Mouse (Mus musculus) embryonic facial prominence, embryonic 15.5 days (tissue): ENCODE results near the gene Nfkbie. TPM values are rescaled to one million over a fixed set of nuclear protein-coding genes. Genes with fewer than 3 reads are reported as not detected.
A peak's percentile ranks its signal among the peaks of the same experiment; 100 is the strongest.

ENCODE experiments used
- ATAC-seq: fragments of 200-750 bp; cut with Nextera tagmentation; 2 replicates; pipeline ENCODE4 v1.8.0; 2017; ENCODE audit warnings: low read depth, moderate TSS enrichment; ENCODE audit not compliant: insufficient number of reproducible peaks, low FRiP score, low TSS enrichment
- H3K27ac ChIP-seq: fragments of 300-500 bp; sonication (generic); replicated peaks from 2 replicates; pipeline ENCODE4 v1.5.1; 2015; ENCODE audit warnings: mild to moderate bottlenecking, inconsistent platforms
- H3K27me3 ChIP-seq: fragments of 300-500 bp; sonication (generic); 2 replicates; pipeline ENCODE4 v1.6.1; 2015; ENCODE audit warnings: inconsistent platforms
- H3K36me3 ChIP-seq: fragments of 300-500 bp; sonication (generic); 2 replicates; pipeline ENCODE4 v1.6.1; 2015; ENCODE audit warnings: mild to moderate bottlenecking, inconsistent platforms
- H3K4me1 ChIP-seq: fragments of 300-500 bp; sonication (generic); 2 replicates; pipeline ENCODE4 v1.6.1; 2015; ENCODE audit warnings: inconsistent platforms
- H3K4me2 ChIP-seq: fragments of 300-500 bp; sonication (generic); replicated peaks from 2 replicates; pipeline ENCODE4 v1.6.1; 2015; ENCODE audit warnings: mild to moderate bottlenecking, inconsistent platforms
- H3K4me3 ChIP-seq: fragments of 300-500 bp; sonication (generic); replicated peaks from 2 replicates; pipeline ENCODE4 v1.5.1; 2015; ENCODE audit warnings: mild to moderate bottlenecking, inconsistent platforms
- H3K9ac ChIP-seq: fragments of 300-500 bp; sonication (generic); 2 replicates; pipeline ENCODE4 v1.6.1; 2015; ENCODE audit warnings: inconsistent platforms
- H3K9me3 ChIP-seq: fragments of 300-500 bp; sonication (generic); replicated peaks from 2 replicates; pipeline ENCODE4 v1.6.1; 2016; ENCODE audit warnings: inconsistent platforms
- WGBS: fragments of 180-500 bp; shearing (Covaris S2); methylation state at CpG from one replicate; pipeline ENCODE4 v1.1.7; 2015; 5-methylcytosine and 5-hydroxymethylcytosine counted together
- polyA plus RNA-seq: library from polyadenylated mRNA; unstranded; fragments of >200 nt; fragmentation: Nextera tagmentation; extraction: Ambion mirVana; gene quantifications from 2 replicates; pipeline ENCODE4 v1.2.1, GENCODE M21; 2015

The Nfkbie gene
- polyA plus RNA-seq, 1 experiment from 2014 or later = 6.3 TPM

- H3K9me3 ChIP-seq = no peaks in the 10 kb centered on the region
- WGBS = 43% methylated on average over 1 of the region's 1 CpGs
- peaks cover 78% of the 10 kb centered on the region for H3K27me3 ChIP-seq
- H3K9ac ChIP-seq = no peak overlapping the region
- no peak overlapping the region for H3K4me2 ChIP-seq
- H3K27ac ChIP-seq = no peak overlapping the region
- peaks cover 22% of the 10 kb centered on the region for H3K4me1 ChIP-seq
- no peak for ATAC-seq
- no peak overlapping the region for H3K4me3 ChIP-seq
- H3K36me3 ChIP-seq = no peaks in the 10 kb centered on the region
Measured at GRCm38 (mm10) chr17:45543115-45543514, 12.4 kb upstream of the Nfkbie start.

- Histone ChIP-seq H3K36me3 (no peaks in the 10 kb centered on the region), H3K9me3 (no peaks in the 10 kb centered on the region), H3K4me3 (peak overlapping the region; percentile 17; the same call in 1 of the 2 replicates), H3K9ac (no peak overlapping the region), H3K4me2 (0 out of 2 replicates have a peak overlapping the region, but pooled peaks have one; percentile 37), H3K27me3 (peaks cover 69% of the 10 kb centered on the region), H3K4me1 (peaks cover 27% of the 10 kb centered on the region), H3K27ac (no peak overlapping the region)
- ATAC-seq = peak; percentile 35; the same call in 1 of the 2 replicates
- 21% methylated on average over 24 of the region's 24 CpGs for WGBS
Measured at GRCm38 (mm10) chr17:45544001-45544872, 11.3 kb upstream of the Nfkbie start.

DNA sequence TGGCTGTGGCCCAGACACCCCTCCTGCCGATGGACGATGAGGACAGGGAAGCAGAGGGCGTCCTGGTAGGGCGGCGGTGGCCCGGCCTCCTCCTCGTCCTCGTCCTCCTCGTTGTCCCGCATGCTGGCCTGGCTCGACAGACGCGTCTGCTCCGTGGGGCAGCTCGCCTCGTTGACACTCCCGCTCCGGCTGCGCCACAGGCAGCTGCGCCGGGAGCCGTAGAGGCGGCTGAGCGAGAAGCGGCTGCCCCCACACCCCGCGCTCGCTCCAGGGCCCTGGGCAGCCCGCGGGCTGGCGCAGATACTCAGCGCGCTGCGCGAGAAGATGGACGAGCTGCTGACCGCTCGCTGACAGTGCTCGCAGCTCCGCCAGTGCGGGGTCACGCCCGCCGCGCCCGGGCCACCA is 10.6 kb upstream of the Nfkbie start:
- H3K9ac ChIP-seq = no peak overlapping the region
- H3K4me3 ChIP-seq = peak overlapping the region; percentile 17
- H3K9me3 ChIP-seq = no peaks in the 10 kb centered on the region
- H3K4me2 ChIP-seq = peak overlapping the region; percentile 37; the same call in 1 of the 2 replicates
- peaks cover 63% of the 10 kb centered on the region for H3K27me3 ChIP-seq
- WGBS = 34% methylated on average over 46 of the region's 46 CpGs
- H3K4me1 ChIP-seq = peaks cover 30% of the 10 kb centered on the region
- no peaks in the 10 kb centered on the region for H3K36me3 ChIP-seq
- no peak overlapping the region for H3K27ac ChIP-seq
- no peak for ATAC-seq

DNA sequence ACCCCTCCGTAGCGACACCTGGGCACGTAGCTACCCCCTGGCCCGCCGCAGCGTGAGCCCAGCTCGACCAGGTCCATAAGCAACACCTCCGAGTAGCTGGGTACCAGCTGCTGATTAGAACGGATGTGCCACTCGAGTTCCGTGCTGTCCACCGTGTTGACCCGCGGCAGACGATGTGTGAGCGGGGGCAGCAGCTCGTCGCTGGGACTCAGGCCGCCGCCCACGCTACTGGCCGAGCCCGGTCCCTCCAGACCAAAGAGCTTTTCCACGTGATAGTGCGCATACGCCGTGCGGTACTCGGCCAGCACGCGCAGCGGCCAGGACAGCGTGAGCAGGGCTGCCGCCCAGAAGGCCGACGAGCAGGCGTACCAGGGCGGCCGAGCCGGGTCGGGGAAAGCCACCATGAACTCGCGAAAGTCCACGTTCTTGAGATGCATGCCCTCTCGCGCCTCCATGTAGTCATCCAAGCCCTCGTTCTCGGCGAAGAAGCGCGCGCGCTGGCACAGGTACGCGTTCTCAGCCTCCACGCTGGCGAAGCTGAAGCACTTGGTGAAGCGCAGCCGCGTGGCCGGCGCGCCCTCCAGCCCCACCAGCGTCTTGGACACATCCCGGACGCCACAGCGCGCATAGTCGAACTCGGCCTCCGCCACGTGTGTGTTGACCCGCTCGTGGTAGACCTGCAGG is 10.1 kb upstream of the Nfkbie start:
- no peak for ATAC-seq
- WGBS = 31% methylated on average over 74 of the region's 74 CpGs
- Histone ChIP-seq H3K9ac (no peak overlapping the region), H3K4me1 (peaks cover 31% of the 10 kb centered on the region), H3K4me2 (peak overlapping the region; percentile 37; the same call in 1 of the 2 replicates), H3K27ac (no peak overlapping the region), H3K9me3 (no peaks in the 10 kb centered on the region), H3K4me3 (peak overlapping the region; percentile 17), H3K36me3 (no peaks in the 10 kb centered on the region), H3K27me3 (peaks cover 63% of the 10 kb centered on the region)

GRCm38 (mm10) chr17:45546941-45547340 is 8.6 kb upstream of the Nfkbie start:
- H3K4me3 ChIP-seq = no peak overlapping the region
- H3K27me3 ChIP-seq = peaks cover 64% of the 10 kb centered on the region
- 75% methylated on average over 16 of the region's 16 CpGs for WGBS

GRCm38 (mm10) chr17:45547461-45548190 is 7.9 kb upstream of the Nfkbie start:
- no peak overlapping the region for H3K9ac ChIP-seq
- H3K27me3 ChIP-seq = peaks cover 62% of the 10 kb centered on the region
- WGBS = 83% methylated on average over 5 of the region's 5 CpGs
- H3K4me2 ChIP-seq = no peak overlapping the region
- peaks cover 31% of the 10 kb centered on the region for H3K4me1 ChIP-seq
- H3K9me3 ChIP-seq = no peaks in the 10 kb centered on the region
- H3K36me3 ChIP-seq = no peaks in the 10 kb centered on the region
- H3K4me3 ChIP-seq = no peak overlapping the region
- no peak overlapping the region for H3K27ac ChIP-seq
- ATAC-seq = no peak

More at GRCm38 (mm10) chr17:45546941-45547340, 8.6 kb upstream of the Nfkbie start:
- peaks cover 31% of the 10 kb centered on the region for H3K4me1 ChIP-seq
- no peak overlapping the region for H3K9ac ChIP-seq
- no peaks in the 10 kb centered on the region for H3K9me3 ChIP-seq
- no peak overlapping the region for H3K4me2 ChIP-seq
- no peak for ATAC-seq
- no peaks in the 10 kb centered on the region for H3K36me3 ChIP-seq
- H3K27ac ChIP-seq = no peak overlapping the region

DNA sequence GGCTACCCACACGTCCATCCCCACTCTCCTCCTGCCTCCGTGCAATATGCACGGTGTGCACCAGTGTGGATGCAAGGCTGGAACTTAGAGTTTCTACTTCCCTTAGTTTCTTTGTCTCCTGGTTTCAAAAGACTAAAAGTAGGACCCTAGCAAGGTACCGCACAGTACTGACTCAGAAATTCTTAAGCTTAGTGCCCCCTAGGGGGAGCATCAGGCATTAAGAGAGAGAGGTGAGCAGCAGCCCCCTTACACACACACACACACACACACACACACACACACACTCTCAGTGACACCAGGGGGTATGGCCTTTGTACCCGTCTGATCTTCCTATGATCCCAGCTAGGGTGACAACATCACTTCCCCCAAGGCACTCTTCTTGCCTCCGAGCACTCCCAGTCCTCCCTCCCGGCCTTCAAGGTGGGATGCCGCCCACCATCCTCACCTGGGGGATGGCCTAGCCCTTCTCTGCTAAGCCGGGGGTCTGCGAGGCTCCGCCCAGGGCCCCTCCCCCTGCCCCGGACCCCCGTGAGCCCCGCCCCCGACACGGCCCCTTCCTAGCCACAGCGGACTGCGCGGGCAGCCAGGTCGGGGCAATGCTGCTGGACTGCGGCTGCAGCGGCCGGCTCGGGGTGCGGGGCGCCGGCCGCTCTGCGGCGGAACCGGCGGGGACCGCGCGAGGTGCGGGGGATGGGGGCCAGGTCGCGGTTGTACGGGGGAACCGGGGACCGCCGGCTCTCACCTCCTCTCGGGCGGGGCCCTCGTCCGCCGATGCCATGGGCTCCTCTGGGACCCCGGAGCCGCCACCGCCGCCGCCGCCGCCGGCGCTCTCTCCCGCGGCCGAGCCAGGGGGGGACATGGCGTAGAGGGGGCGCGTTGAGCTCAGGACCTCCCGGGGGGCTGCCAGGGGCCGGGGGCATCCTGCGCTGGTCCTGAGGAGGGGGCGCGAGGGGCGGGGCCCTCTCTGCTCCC is 6.7 kb upstream of the Nfkbie start:
- ATAC-seq = no peak; the same call in 1 of the 2 replicates
- peak overlapping the region; percentile 37 for H3K9ac ChIP-seq
- H3K27ac ChIP-seq = no peak overlapping the region; the same call in 1 of the 2 replicates
- peak overlapping the region; percentile 92 for H3K4me2 ChIP-seq
- H3K9me3 ChIP-seq = no peaks in the 10 kb centered on the region
- H3K36me3 ChIP-seq = no peaks in the 10 kb centered on the region
- peaks cover 60% of the 10 kb centered on the region for H3K27me3 ChIP-seq
- 4% methylated on average over 52 of the region's 68 CpGs for WGBS
- H3K4me1 ChIP-seq = peaks cover 28% of the 10 kb centered on the region
- H3K4me3 ChIP-seq = peak overlapping the region; percentile 62

DNA sequence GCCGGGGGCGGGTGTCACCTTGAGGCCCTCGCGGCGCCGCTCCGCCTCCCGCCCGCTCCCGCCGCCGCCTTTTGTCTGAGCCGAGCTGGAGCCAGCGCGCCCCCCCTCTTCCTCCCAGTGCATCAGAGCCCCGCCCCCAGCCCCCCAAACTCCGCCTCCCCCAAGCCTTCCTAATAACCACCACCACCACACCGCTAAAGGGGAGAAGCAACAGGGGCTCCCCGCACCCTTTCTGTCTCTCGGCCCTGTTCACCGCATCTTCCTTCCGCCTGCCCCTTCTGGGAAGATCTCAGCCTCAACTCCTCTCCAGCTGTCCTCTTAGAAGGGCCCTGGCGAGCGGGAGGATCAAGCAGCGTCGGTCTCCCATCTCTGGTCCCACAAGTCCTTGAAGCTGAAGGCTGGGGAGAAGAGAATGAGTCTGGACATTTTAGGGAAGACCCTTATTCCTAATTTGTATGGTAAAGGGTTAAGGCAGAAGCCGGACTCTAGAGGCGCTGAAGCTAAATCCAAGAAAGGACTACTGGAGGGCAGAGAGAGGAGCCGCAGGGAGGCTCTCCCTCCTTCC is 5.8 kb upstream of the Nfkbie start, which contains the start of gene Tmem151b:
Tmem151b (minus strand) TSS at position 61 of the 565 bp plus-strand sequence.
- Histone ChIP-seq H3K27ac (no peak within 1 kb of the TSS; the same call in 1 of the 2 replicates), H3K9me3 (no peaks in the 10 kb centered on the region), H3K4me1 (peaks cover 22% of the 10 kb centered on the region), H3K9ac (peak within 1 kb of the TSS; percentile 37), H3K4me3 (peak within 1 kb of the TSS; percentile 62), H3K27me3 (peaks cover 53% of the 10 kb centered on the region), H3K36me3 (no peaks in the 10 kb centered on the region), H3K4me2 (peak within 1 kb of the TSS; percentile 92)
- WGBS = 0% methylated on average over 13 of the region's 29 CpGs
- ATAC-seq = peak; percentile 43; the same call in 1 of the 2 replicates

GRCm38 (mm10) chr17:45550253-45550652 is 5.2 kb upstream of the Nfkbie start:
- Histone ChIP-seq H3K9ac (no peak overlapping the region), H3K4me2 (peak overlapping the region; percentile 92; the same call in 1 of the 2 replicates), H3K27ac (no peak overlapping the region), H3K4me1 (peaks cover 16% of the 10 kb centered on the region), H3K36me3 (no peaks in the 10 kb centered on the region), H3K27me3 (peaks cover 47% of the 10 kb centered on the region), H3K9me3 (no peaks in the 10 kb centered on the region), H3K4me3 (peak overlapping the region; percentile 62)
- no peak for ATAC-seq
- 26% methylated on average over 5 of the region's 5 CpGs for WGBS
